Mouse (Mus musculus) hindbrain, embryonic 14.5 days (tissue): ENCODE data around the gene Cmtm1. TPM values are rescaled to one million over a fixed set of nuclear protein-coding genes. Genes with fewer than 3 reads are reported as not detected.
"Not testable (repeated sequence)": the region's sequence is repeated elsewhere in the genome, so short reads cannot be mapped to it uniquely, and the experiment has no call there.

Source experiments
- ATAC-seq: fragments of 200-750 bp; cut with Nextera tagmentation; 2 replicates; pipeline ENCODE4 v1.8.0; 2017; ENCODE audit warnings: moderate number of reproducible peaks, mild to moderate bottlenecking, moderate TSS enrichment, moderate library complexity; ENCODE audit not compliant: low FRiP score
- DNase-seq: peaks from one replicate; pipeline ENCODE4 v3.0.0-alpha.2; 2015; ENCODE audit warnings: low spot score
- H3K27ac ChIP-seq: fragments of 300-500 bp; sonication (generic); 2 replicates; pipeline ENCODE4 v1.5.1; 2014; ENCODE audit warnings: mild to moderate bottlenecking, moderate library complexity
- H3K27me3 ChIP-seq: fragments of 300-500 bp; sonication (generic); 2 replicates; pipeline ENCODE4 v1.6.1; 2014; ENCODE audit warnings: mild to moderate bottlenecking, low read length, mixed read lengths; ENCODE audit not compliant: control insufficient read depth, insufficient read depth
- H3K36me3 ChIP-seq: fragments of 300-500 bp; sonication (generic); replicated peaks from 2 replicates; pipeline ENCODE4 v1.6.1; 2014; ENCODE audit not compliant: control insufficient read depth, insufficient read depth
- H3K4me1 ChIP-seq: fragments of 300-500 bp; sonication (generic); replicated peaks from 2 replicates; pipeline ENCODE4 v1.6.1; 2014; ENCODE audit warnings: antibody characterized with exemption, low read length, mixed read lengths; ENCODE audit not compliant: control insufficient read depth, insufficient read depth
- H3K4me2 ChIP-seq: fragments of 300-500 bp; sonication (generic); replicated peaks from 2 replicates; pipeline ENCODE4 v1.6.1; 2014; ENCODE audit warnings: mild to moderate bottlenecking, moderate library complexity
- H3K4me3 ChIP-seq: fragments of 300-500 bp; sonication (generic); replicated peaks from 2 replicates; pipeline ENCODE4 v1.5.1; 2014; ENCODE audit warnings: mild to moderate bottlenecking, low read length
- H3K9ac ChIP-seq: fragments of 300-500 bp; sonication (generic); 2 replicates; pipeline ENCODE4 v1.6.1; 2014
- H3K9me3 ChIP-seq: fragments of 300-500 bp; sonication (generic); 2 replicates; pipeline ENCODE4 v1.6.1; 2016; ENCODE audit warnings: low read length; ENCODE audit not compliant: control insufficient read depth
- WGBS: fragments of 180-500 bp; shearing (Covaris S2); extraction: QIAGEN DNeasy Blood & Tissue Kit; methylation state at CpG from one replicate; pipeline ENCODE4 v1.1.7; 2014; 5-methylcytosine and 5-hydroxymethylcytosine counted together
- polyA plus RNA-seq: library from polyadenylated mRNA; unstranded; fragments of >200 nt; fragmentation: Nextera tagmentation; extraction: Ambion mirVana; gene quantifications from 2 replicates; pipeline ENCODE4 v1.2.1, GENCODE M21; 2014

The Cmtm1 gene
- polyA plus RNA-seq, 1 experiment from 2014 or later, result not detected

DNA sequence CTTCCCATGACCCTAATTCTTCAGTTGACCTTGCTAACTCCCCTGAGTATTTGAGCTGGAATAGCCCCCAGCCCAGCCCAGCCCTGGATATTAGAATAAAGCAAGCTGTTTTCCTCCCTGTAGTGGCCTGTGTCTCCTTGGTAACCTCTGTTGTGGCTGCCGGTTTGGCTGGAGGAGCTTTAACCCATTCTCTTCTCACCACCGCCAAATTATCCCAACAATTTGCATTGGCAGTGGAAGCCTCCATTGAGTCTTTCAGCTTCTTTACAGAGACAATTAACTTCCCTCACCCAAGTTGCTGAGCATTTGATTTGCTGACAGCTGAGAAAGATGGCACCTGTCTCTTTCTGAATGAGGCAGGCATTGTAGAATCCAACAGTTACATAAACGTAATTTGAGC lies 8.4 kb downstream of the Cmtm1 start:
- H3K9me3 ChIP-seq, H3K9ac ChIP-seq, H3K4me3 ChIP-seq, H3K27me3 ChIP-seq, H3K36me3 ChIP-seq, H3K4me2 ChIP-seq, H3K4me1 ChIP-seq: not testable (repeated sequence)
- peak overlapping the region; percentile 14; the same call in 1 of the 2 replicates for H3K27ac ChIP-seq
- WGBS, result 2% methylated on average over 3 of the region's 3 CpGs
- peak; percentile 60; the same call in 1 of the 2 replicates for ATAC-seq
- DNase-seq, result peak; percentile 36

- Histone ChIP-seq H3K27ac (no peak overlapping the region), H3K36me3 (no peaks in the 10 kb centered on the region), H3K4me3 (no peak overlapping the region), H3K4me1 (no peaks in the 10 kb centered on the region), H3K4me2 (no peak overlapping the region), H3K9me3 (no peaks in the 10 kb centered on the region), H3K9ac (no peak overlapping the region), H3K27me3 (no peaks in the 10 kb centered on the region)
- 91% methylated on average over 1 of the region's 1 CpGs for WGBS
- ATAC-seq (no peak), DNase-seq (no peak)
These were observed 15.5 kb downstream of the Cmtm1 start for GRCm38 (mm10) chr8:104294396-104294795.

DNA sequence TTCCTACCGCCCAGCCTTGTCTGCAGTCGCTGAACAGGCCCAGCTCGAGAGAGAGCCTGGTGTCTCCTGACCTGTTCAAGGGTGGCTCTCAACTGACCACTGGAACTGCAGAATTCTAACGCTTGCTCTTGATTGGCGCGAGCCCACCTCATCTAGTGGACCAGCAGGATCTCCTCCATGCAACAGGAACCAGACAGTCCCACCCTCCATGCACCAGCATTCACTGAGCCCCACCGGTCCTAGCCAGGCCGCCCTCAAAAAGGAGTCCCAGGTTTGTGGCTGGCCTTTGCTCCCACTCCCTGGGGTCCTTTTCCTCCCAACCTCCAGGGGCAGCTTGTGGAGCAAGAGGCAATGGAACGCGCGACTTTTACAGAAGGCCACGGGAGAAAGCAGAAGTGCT lies 16.9 kb downstream of the Cmtm1 start, which contains the start of gene Cmtm2a:
Gene Cmtm2a, minus strand, starts transcription at position 101 of the 400 bp plus-strand sequence.
- WGBS, result 92% methylated on average over 12 of the region's 12 CpGs

GRCm38 (mm10) chr8:104268937-104269440 lies 41.0 kb downstream of the Cmtm1 start:
- no peak for ATAC-seq
- 0 out of 2 replicates have a peak, but pooled peaks cover under 1% of the 10 kb centered on the region for H3K36me3 ChIP-seq
- DNase-seq, result no peak
- H3K27me3 ChIP-seq, result no peaks in the 10 kb centered on the region
- WGBS, result 84% methylated on average over 6 of the region's 6 CpGs
- H3K4me3 ChIP-seq, result no peak overlapping the region
- no peaks in the 10 kb centered on the region for H3K9me3 ChIP-seq
- H3K27ac ChIP-seq, result no peak overlapping the region
- no peak overlapping the region for H3K4me2 ChIP-seq
- no peak overlapping the region for H3K9ac ChIP-seq
- no peaks in the 10 kb centered on the region for H3K4me1 ChIP-seq

More for the DNA sequence above, 16.9 kb downstream of the Cmtm1 start, which contains the start of gene Cmtm2a:
- H3K9me3 ChIP-seq, ATAC-seq, H3K27me3 ChIP-seq, DNase-seq, H3K9ac ChIP-seq, H3K4me3 ChIP-seq, H3K4me1 ChIP-seq, H3K4me2 ChIP-seq, H3K27ac ChIP-seq, H3K36me3 ChIP-seq: not testable (repeated sequence)

GRCm38 (mm10) chr8:104268368-104268767 lies 41.6 kb downstream of the Cmtm1 start:
- ATAC-seq, result no peak
- H3K4me1 ChIP-seq, result no peaks in the 10 kb centered on the region
- H3K9ac ChIP-seq, result no peak overlapping the region
- H3K36me3 ChIP-seq, result peaks cover 7% of the 10 kb centered on the region
- DNase-seq, result no peak
- H3K27ac ChIP-seq, result no peak overlapping the region
- no peaks in the 10 kb centered on the region for H3K9me3 ChIP-seq
- H3K4me2 ChIP-seq, result no peak overlapping the region
- no peaks in the 10 kb centered on the region for H3K27me3 ChIP-seq
- H3K4me3 ChIP-seq, result no peak overlapping the region

- not testable (repeated sequence) for H3K4me2 ChIP-seq, DNase-seq, H3K4me3 ChIP-seq, H3K9me3 ChIP-seq, H3K4me1 ChIP-seq, H3K27me3 ChIP-seq, ATAC-seq, H3K27ac ChIP-seq, H3K9ac ChIP-seq
- H3K36me3 ChIP-seq, result peaks cover 12% of the 10 kb centered on the region
- WGBS, result 97% methylated on average over 22 of the region's 22 CpGs
These were observed 45.5 kb downstream of the Cmtm1 start for GRCm38 (mm10) chr8:104264271-104264935.

DNA sequence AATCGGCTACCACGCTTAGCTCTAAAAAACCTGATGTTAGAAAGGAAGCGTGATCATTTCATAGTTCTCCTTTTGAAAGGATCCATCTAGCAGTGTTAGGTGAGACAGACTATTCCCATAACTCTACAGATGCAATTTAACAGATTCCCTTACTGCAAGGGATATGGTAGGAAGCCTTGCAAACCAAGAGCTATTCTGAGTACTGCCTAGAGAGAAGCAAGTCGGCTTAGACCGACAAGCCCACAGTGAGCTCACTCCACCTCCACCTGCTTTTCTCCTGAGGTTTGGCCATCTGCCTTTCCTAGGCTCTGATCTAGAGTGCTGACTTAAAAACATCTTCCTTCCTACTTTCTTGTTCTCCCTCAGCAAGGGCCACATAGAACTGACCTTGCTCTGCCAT lies 48.1 kb downstream of the Cmtm1 start:
- H3K36me3 ChIP-seq, result peaks cover 32% of the 10 kb centered on the region
- H3K4me2 ChIP-seq, ATAC-seq, H3K27me3 ChIP-seq, H3K27ac ChIP-seq, H3K9ac ChIP-seq, H3K4me1 ChIP-seq, H3K4me3 ChIP-seq, DNase-seq, H3K9me3 ChIP-seq: not testable (repeated sequence)
- WGBS, result 91% methylated on average over 5 of the region's 5 CpGs

DNA sequence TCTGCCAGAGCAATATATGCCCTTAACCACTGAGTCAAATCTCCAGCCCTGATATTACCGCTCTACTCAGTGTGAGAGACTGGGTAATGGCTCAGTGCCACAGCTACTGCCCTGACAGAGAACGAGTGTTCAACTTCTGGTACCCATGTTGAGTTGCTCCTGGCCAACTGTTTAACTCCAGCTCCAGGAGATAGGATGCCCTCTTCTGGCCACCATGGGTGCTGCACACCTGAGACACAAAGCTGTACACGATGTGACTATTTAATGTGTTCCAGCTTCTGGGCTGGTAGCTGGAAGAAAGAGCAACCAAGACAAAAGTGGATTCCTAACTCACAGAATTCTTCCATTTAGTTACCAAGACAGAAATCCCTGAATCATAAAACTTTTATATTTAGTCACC lies 56.9 kb downstream of the Cmtm1 start:
- no peak for DNase-seq
- Histone ChIP-seq H3K27ac (no peak overlapping the region), H3K4me2 (no peak overlapping the region), H3K9ac (no peak overlapping the region), H3K27me3 (no peaks in the 10 kb centered on the region), H3K4me3 (no peak overlapping the region), H3K9me3 (peaks cover 2% of the 10 kb centered on the region), H3K36me3 (peaks cover 8% of the 10 kb centered on the region), H3K4me1 (0 out of 2 replicates have a peak, but pooled peaks cover 8% of the 10 kb centered on the region)
- WGBS, result 90% methylated on average over 3 of the region's 3 CpGs
- ATAC-seq, result no peak

DNA sequence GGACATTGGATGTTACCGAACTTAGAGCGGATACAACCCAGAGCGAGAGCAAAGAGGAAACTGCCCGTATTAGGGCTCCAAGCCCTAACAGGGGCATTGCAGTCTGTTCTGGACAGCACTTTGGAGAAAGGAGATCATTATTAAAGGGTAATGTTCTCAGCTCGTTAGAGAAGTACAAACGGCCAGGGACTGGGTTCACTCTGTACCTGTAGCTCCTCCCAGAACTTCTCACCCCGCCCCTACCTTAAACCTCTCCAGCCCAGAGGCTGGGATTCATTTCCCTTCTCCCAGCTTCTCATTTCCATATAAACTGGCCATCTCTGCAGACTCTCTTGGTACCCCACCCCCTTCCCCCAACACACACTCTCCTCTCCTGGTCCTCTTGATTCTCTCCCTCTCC lies 58.5 kb downstream of the Cmtm1 start:
- Histone ChIP-seq H3K4me2 (peak overlapping the region; percentile 87), H3K27ac (no peak overlapping the region), H3K9me3 (no peaks in the 10 kb centered on the region), H3K4me1 (peaks cover 21% of the 10 kb centered on the region), H3K27me3 (no peaks in the 10 kb centered on the region), H3K9ac (peak overlapping the region; percentile 79), H3K36me3 (no peaks in the 10 kb centered on the region), H3K4me3 (peak overlapping the region; percentile 54)
- no peak for DNase-seq
- WGBS, result under 1% methylated on average over 7 of the region's 7 CpGs
- no peak for ATAC-seq
